18 mouse cellular contexts compared by ENCODE assay signal in genomic region chr17:81676203-81676602, GRCm38 (mm10).
DNase-seq lines count a peak whose midpoint lies in the region; ATAC-seq and TF ChIP-seq lines count a peak whose summit lies in the region.
"Had no signal": no experiment of that assay in that cellular context is flagged by ENCODE, and none has a peak within 500 bp of the region (broad histone marks: within the 10 kb centered on the region; RNA-seq: fewer than 3 reads in every experiment).

No protein-coding gene starts in this region.

- no peak for TF ChIP-seq POLR2A in cerebellum, adult 2 months (IDR thresholded peaks at IDR 0.05; ENCODE audit: borderline replicate concordance, insufficient read depth, low read length)

- H3K36me3 ChIP-seq in heart, postnatal 0 days (replicated peaks; ENCODE audit: control insufficient read depth, insufficient read depth, low read length) = no peaks in the 10 kb centered on the region
- no peaks in the 10 kb centered on the region for H3K36me3 ChIP-seq in limb, embryonic 15.5 days
- H3K36me3 ChIP-seq: heart, embryonic 15.5 days; kidney, embryonic 15.5 days; midbrain, embryonic 15.5 days; neural tube, embryonic 12.5 days had no signal

- no peak for TF ChIP-seq EP300 in heart, postnatal 0 days (IDR thresholded peaks at IDR 0.05; ENCODE audit: low read depth)

- no peaks in the 10 kb centered on the region; the same call in 1 of the 2 replicates for H3K4me1 ChIP-seq in cerebellum, adult 2 months (ENCODE audit: control insufficient read depth, insufficient read depth, low read length)
- H3K4me1 ChIP-seq in heart, postnatal 0 days (ENCODE audit: control insufficient read depth, insufficient read depth) = peaks cover 23% of the 10 kb centered on the region
- H3K4me1 ChIP-seq in limb, embryonic 15.5 days = no peaks in the 10 kb centered on the region

- H3K9me3 ChIP-seq in heart, postnatal 0 days (replicated peaks; ENCODE audit: control insufficient read depth, low read length) = no peaks in the 10 kb centered on the region
- H3K9me3 ChIP-seq in limb, embryonic 15.5 days = no peaks in the 10 kb centered on the region
- H3K9me3 ChIP-seq: heart, embryonic 15.5 days; kidney, embryonic 15.5 days; midbrain, embryonic 15.5 days; neural tube, embryonic 12.5 days had no signal

- 40% methylated on average over 3 of the region's 3 CpGs for WGBS in cerebellum, adult 2 months
- WGBS in heart, postnatal 0 days = 57% methylated on average over 3 of the region's 3 CpGs
- WGBS in limb, embryonic 15.5 days = 62% methylated on average over 3 of the region's 3 CpGs

- ATAC-seq in heart, postnatal 0 days (ENCODE audit: insufficient read depth, low read depth) = no peak
- ATAC-seq in limb, embryonic 15.5 days (ENCODE audit: insufficient number of reproducible peaks, low FRiP score, low TSS enrichment, low read depth) = 0 out of 2 replicates have a peak, but pooled peaks have one; percentile 44
- ATAC-seq: inflammation-experienced regulatory T-cells, adult 6 months; midbrain, embryonic 15.5 days had no signal

- H3K9ac ChIP-seq in heart, postnatal 0 days (replicated peaks; ENCODE audit: low read depth, low read length) = no peak overlapping the region
- no peak overlapping the region for H3K9ac ChIP-seq in limb, embryonic 15.5 days
- H3K9ac ChIP-seq: heart, embryonic 15.5 days; kidney, embryonic 15.5 days; midbrain, embryonic 15.5 days; neural tube, embryonic 12.5 days had no signal

- TF ChIP-seq CTCF in cerebellum, adult 2 months (IDR thresholded peaks at IDR 0.05; ENCODE audit: borderline replicate concordance, insufficient read depth, low read depth, low read length) = no peak
- TF ChIP-seq CTCF in heart, postnatal 0 days (IDR thresholded peaks at IDR 0.05; ENCODE audit: low read depth) = no peak

- no peak overlapping the region for H3K4me3 ChIP-seq in cerebellum, adult 2 months (replicated peaks; ENCODE audit: insufficient read depth, low read depth, low read length)
- no peak overlapping the region for H3K4me3 ChIP-seq in heart, postnatal 0 days (ENCODE audit: low read depth, low read length)
- H3K4me3 ChIP-seq in limb, embryonic 15.5 days = no peak overlapping the region
- H3K4me3 ChIP-seq: heart, embryonic 15.5 days; kidney, embryonic 15.5 days; midbrain, embryonic 15.5 days; neural tube, embryonic 12.5 days had no signal

- no peaks in the 10 kb centered on the region for H3K27me3 ChIP-seq in cerebellum, adult 2 months (ENCODE audit: control insufficient read depth, insufficient read depth, low read length)
- 0 out of 2 replicates have a peak, but pooled peaks cover 3% of the 10 kb centered on the region for H3K27me3 ChIP-seq in heart, postnatal 0 days (ENCODE audit: control insufficient read depth, insufficient read depth, low read length)
- peaks cover 16% of the 10 kb centered on the region for H3K27me3 ChIP-seq in limb, embryonic 15.5 days
- H3K27me3 ChIP-seq: heart, embryonic 15.5 days had no signal

- peak; percentile 35 to 59 for DNase-seq in cerebellum, adult 2 months
- no peak for DNase-seq in cerebellum, postnatal 4 days (ENCODE audit: low spot score in 2 of 2)
- no peak for DNase-seq in heart, postnatal 0 days (ENCODE audit: low spot score)
- no peak for DNase-seq in heart, postnatal 4 days
- DNase-seq in brain, adult 2 months (ENCODE audit: low read depth, low spot score) = peak; percentile 26
- no peak for DNase-seq in layer of hippocampus, adult 11-12 months (ENCODE audit: low spot score)
- no peak for DNase-seq in layer of hippocampus, adult 9-10 months (ENCODE audit: low spot score)
- DNase-seq: adrenal gland, adult 8-10 months; layer of hippocampus, adult 9-11 months; lung, postnatal 36 days; thymus, postnatal 25 days had no signal

- no peak overlapping the region for H3K4me2 ChIP-seq in heart, postnatal 0 days (ENCODE audit: low read depth, low read length)
- no peak overlapping the region for H3K4me2 ChIP-seq in limb, embryonic 15.5 days
- H3K4me2 ChIP-seq: heart, embryonic 15.5 days; kidney, embryonic 15.5 days; midbrain, embryonic 15.5 days; neural tube, embryonic 12.5 days had no signal

- H3K27ac ChIP-seq in cerebellum, adult 2 months (ENCODE audit: insufficient read depth, low read length) = no peak overlapping the region
- H3K27ac ChIP-seq in heart, postnatal 0 days (ENCODE audit: low read depth) = peak overlapping the region; percentile 62
- H3K27ac ChIP-seq in limb, embryonic 15.5 days = no peak overlapping the region
- H3K27ac ChIP-seq: heart, embryonic 15.5 days; kidney, embryonic 15.5 days; midbrain, embryonic 15.5 days; neural tube, embryonic 12.5 days; stomach, postnatal 0 days had no signal

Comparison
In these comparisons a context has a peak if more than half of its experiments do, and no peak if none do; other contexts are left out.
1. DNase-seq: peak in cerebellum, adult 2 months (2 of 2) and brain, adult 2 months (single experiment); none in cerebellum, postnatal 4 days (0 of 2), heart, postnatal 0 days (single experiment), heart, postnatal 4 days (single experiment), layer of hippocampus, adult 11-12 months (single experiment) and layer of hippocampus, adult 9-10 months (single experiment).